Mouse (Mus musculus) olfactory bulb, adult 2 months (tissue): ENCODE results near the gene Pmpca.

Experiments used
- CTCF ChIP-seq: fragments of 200-500 bp; IDR thresholded peaks from 2 replicates; pipeline ENCODE4 v1.5.1; 2012; ENCODE audit warnings: low read depth, mild to moderate bottlenecking, low read length, moderate library complexity; ENCODE audit not compliant: insufficient read depth
- POLR2A ChIP-seq: fragments of 200-500 bp; IDR thresholded peaks from 2 replicates; pipeline ENCODE4 v1.6.1; 2012; ENCODE audit warnings: mild to moderate bottlenecking, low read depth, low read length, moderate library complexity; ENCODE audit not compliant: insufficient read depth

DNA sequence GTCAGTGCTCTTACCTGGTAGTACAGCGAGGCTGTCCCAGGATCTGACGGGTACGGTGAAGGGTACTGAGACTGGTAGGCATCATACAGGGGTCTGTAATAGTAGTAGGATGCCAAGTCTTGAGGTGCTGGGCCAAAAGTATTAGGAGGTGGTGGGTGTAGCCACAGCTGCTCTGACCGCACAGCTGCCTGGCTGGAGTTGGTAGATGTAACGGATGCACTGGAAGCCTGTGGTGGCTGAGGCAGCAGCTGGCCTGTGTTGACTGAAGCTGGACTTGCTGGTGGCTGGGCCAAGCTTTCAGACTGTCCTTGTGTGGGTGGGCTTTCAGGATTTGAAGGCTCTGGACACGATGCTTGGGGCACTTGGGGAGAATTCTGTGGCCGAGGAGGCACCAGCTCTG, 49.2 kb downstream of the Pmpca start:
- no peak for TF ChIP-seq POLR2A
- no peak for TF ChIP-seq CTCF
